Mouse (Mus musculus) thymus, postnatal 25 days (tissue): Measurements from ENCODE around the gene Speer2.

Experiments used
- DNase-seq: peaks from one replicate; pipeline ENCODE4 v3.0.0; 2022

Speer2 gene

DNA sequence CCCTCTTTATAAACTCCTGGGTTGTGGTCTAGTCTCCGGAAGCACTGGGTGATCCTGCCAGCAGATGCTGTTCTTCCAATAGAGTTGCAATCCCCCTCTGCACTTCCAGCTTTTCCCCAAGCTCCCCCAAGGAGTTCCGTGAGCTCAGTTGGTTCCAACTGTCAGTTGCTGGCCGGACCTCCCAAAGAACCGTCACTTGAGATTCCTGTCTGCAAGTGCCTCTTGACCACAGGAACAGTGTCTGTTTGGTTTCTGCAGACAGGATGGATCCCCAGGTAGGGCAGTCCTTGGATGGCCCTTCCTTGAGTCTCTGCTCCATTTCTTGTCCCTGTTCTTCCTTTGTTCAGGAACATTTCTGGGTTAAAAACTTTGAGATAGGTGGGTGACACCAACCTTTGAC lies at the start of gene Speer2:
Speer2 (minus strand) TSS at position 101 of the 400 bp plus-strand sequence.
- DNase-seq: no peak

DNA sequence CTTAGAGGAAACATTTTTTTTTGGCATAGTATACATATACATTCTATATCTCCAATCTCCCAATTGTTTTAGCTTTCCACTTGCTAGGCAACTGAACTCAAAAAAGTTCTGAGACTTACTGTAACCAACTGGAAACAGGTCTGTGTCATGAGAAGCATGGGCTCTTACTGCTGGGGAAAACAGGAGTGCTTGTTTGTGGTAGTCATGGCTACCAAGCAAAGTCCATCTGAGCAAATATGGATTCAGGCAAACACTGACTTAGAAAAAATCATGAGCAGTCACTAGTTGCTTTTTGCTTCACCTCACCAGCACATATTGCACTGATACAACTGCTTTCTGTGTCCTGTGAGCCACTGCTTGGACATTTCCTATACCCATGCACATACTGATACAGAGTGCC lies 40.8 kb upstream of the Speer2 start:
- DNase-seq: no peak

DNA sequence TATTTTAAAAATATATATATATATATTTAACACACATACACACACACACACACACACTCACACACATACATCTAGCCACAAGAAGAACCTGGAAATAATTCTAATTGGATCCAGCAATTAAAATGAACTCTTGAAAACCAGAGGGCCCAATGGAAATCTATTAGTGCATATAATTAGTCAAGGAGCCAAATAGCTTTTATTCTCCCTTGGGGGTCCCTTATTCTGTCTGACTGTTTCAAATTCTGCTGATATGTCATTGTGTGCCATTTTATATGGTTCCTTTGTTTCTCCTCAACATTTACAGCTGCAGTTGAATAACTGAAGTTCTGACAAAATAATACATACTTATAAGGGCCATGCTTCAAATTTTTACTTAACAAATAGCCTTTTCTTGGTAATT lies 17.2 kb upstream of the Speer2 start:
- DNase-seq: no peak

DNA sequence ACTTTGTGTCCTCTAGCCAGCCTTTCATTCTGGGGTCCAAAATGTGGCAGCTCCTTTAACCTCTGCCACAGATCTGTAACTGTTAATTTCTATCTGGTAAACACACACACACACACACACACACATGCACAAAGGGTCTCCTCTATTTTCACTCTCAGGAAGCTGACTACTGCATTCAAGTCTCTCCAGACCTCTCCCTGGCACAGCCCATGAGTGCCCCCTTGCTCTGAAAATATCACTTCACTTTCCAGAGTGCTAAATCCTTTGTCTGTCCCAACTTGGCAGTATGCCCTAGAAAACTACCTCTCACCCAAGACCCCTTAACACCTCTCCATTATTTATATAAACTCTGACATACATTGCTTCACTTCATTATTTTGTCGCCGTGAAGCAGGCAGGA lies 26.9 kb downstream of the Speer2 start:
- DNase-seq: no peak

DNA sequence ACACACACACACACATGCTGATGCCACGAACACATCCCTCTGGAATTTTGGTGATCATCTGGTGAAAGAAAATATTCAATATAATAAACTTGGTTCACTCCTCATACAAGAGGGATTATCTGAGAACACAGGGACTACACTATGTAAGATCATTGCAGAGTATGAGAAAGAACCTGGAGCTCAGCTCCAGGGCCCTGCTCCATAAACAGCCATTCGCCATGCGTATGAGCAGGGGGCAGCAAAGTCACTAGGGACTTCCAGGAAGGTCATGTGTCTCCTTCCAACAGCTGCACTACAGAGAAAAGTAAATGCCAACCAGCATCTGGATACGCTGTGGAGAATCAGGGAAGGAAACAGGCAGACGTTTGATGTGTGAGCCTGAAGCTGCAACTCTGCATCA lies 49.9 kb downstream of the Speer2 start:
- no peak for DNase-seq
